Mouse (Mus musculus): ENCODE results near the gene Ttc25.

The Ttc25 gene

GRCm38 (mm10) chr11:100574708-100575483 lies 29.5 kb downstream of the Ttc25 start, which contains the start of gene Cnp:
Gene Cnp, plus strand, starts transcription at chr11:100574904.
- ChIA-PET POLR2A (interaction anchor here in 2 of 4 experiments (0.7 to 4.6 kb wide), 10 partner anchors 8 to 149 kb away, joined by 3 to 24 read pairs (median 4); partner anchors contain the start of gene Acly (in 1 of the 2)), CTCF (interaction anchor here in 1 of 4 experiments (0.6 kb wide), 1 partner anchor 260 kb away, joined by 3 read pairs; no protein-coding TSS in a partner anchor)

- ChIA-PET POLR2A (interaction anchor here in 2 of 4 experiments (0.7 to 4.6 kb wide), 14 partner anchors 9 to 253 kb away, joined by 3 to 24 read pairs (median 3); partner anchors contain the start of gene Acly (in 2 of the 2)), CTCF (interaction anchor here in 1 of 4 experiments (0.6 kb wide), 1 partner anchor 259 kb away, joined by 3 read pairs; no protein-coding TSS in a partner anchor)
Measured at GRCm38 (mm10) chr11:100575484-100575855, 30.1 kb downstream of the Ttc25 start.

GRCm38 (mm10) chr11:100576256-100576655 lies 30.8 kb downstream of the Ttc25 start:
- CTCF ChIA-PET = interaction anchor here in 2 of 4 experiments (0.6 to 1.2 kb wide), 4 partner anchors 70 to 200 kb away, joined by 3 to 4 read pairs (median 4); no protein-coding TSS in a partner anchor
- POLR2A ChIA-PET = interaction anchor here (0.6 to 4.6 kb wide), 35 partner anchors 10 to 595 kb away, joined by 3 to 24 read pairs (median 3); partner anchors contain the start of genes Acly (in 3 of the 4), Dnajc7 (in 1 of the 4), Eif1 (in 1 of the 4) and Hspb9 (in 1 of the 4)

DNA sequence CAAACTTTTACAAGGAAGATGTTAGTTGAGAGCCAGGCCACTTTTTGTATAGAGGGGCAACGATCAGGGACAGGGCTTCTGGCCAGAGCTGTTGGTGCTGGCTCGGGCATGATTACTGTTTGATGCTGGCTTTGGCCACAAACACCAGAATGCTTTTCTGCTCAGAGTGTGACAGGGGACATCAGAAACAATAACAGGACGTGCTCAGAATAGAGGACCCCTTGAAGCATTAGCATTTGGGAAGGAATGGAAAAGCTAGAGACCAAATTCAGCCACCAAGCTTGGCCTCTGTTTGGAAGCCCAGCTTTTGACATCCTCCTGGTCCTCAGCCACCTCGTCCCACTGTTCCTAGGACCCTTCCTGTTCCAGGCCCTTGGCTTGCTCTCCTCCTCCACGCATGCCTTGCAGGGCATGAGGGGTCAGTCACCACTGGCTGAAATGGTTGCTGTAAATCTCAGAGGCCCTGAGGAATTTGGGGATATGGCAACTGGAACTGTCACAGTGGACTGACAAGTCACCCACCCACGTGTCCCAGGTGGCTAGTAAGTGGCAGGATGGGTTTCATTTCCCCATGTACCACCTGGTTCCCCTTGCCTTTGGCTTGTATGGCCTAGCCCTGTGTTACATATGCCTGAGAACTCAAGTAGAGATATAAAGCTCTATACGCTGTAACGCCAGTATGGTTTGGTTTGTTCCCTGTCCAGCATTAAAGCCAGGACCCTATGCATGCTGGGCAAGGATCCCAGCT lies 32.6 kb downstream of the Ttc25 start:
- ChIA-PET POLR2A (interaction anchor here in 3 of 4 experiments (0.6 to 4.6 kb wide), 16 partner anchors 9 to 361 kb away, joined by 3 to 24 read pairs (median 3); partner anchors contain the start of genes Acly (in 2 of the 3), Hspb9 (in 1 of the 3), Jup (in 1 of the 3) and Kat2a (in 1 of the 3)), CTCF (interaction anchor here in 1 of 4 experiments (0.5 kb wide), 1 partner anchor 681 kb away, joined by 3 read pairs; no protein-coding TSS in a partner anchor)

GRCm38 (mm10) chr11:100579116-100579799 lies 33.9 kb downstream of the Ttc25 start:
- POLR2A ChIA-PET = interaction anchor here (0.6 to 4.6 kb wide), 15 partner anchors 12 to 133 kb away, joined by 3 to 24 read pairs (median 4); partner anchors contain the start of genes Acly (in 3 of the 4), Kat2a (in 1 of the 4) and Nkiras2 (in 1 of the 4)
- CTCF ChIA-PET = interaction anchor here in 1 of 4 experiments (1.4 kb wide), 1 partner anchor 116 kb away, joined by 5 read pairs; no protein-coding TSS in a partner anchor

DNA sequence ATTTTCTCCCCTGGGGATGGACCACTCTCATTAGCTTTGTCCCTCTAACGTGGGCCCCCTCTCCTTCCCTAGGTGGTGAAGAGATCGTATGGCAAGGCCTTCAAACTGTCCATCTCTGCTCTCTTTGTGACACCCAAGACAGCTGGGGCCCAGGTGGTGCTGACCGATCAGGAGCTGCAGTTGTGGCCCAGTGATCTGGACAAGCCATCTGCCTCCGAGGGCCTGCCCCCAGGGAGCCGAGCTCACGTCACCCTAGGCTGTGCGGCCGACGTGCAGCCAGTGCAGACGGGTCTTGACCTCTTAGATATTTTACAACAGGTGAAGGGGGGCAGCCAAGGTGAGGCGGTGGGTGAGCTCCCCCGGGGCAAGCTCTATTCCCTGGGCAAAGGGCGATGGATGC lies 34.9 kb downstream of the Ttc25 start:
- ChIA-PET POLR2A (interaction anchor here (0.6 to 5.4 kb wide), 17 partner anchors 12 to 260 kb away, joined by 3 to 49 read pairs (median 4); partner anchors contain the start of genes Acly (in 3 of the 4) and Nkiras2 (in 1 of the 4)), CTCF (interaction anchor here (0.6 to 2.1 kb wide), 5 partner anchors 24 to 121 kb away, joined by 3 to 7 read pairs (median 5); no protein-coding TSS in a partner anchor)

DNA sequence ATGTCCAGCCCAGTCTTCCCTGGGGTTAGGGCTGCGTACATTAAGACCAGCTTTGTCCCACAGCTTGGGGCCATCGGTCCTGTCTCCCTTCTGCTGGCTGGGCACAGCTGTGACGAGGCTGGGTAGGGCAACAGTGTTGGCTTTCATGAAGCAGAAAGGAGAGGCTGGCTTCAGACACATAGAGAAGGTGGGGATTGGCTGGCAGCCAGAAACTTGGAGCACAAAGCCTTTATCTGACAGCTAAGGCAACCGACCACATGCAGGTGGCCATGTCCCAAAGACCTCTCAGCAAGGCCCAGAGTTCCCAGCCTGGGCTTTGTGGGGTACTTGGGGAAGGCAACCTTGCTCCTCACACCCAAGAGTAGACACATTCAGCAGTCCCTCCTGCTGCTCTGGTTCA lies 36.3 kb downstream of the Ttc25 start:
- ChIA-PET POLR2A (interaction anchor here (0.5 to 5.4 kb wide), 16 partner anchors 9 to 214 kb away, joined by 3 to 49 read pairs (median 3); partner anchors contain the start of genes Acly (in 1 of the 4), Dnajc7 (in 1 of the 4) and Nkiras2 (in 1 of the 4)), CTCF (interaction anchor here in 2 of 4 experiments (1.6 to 2.1 kb wide), 2 partner anchors 30 to 113 kb away, joined by 5 to 6 read pairs; no protein-coding TSS in a partner anchor)

- CTCF ChIA-PET = interaction anchor here in 1 of 4 experiments (2.1 kb wide), 1 partner anchor 113 kb away, joined by 6 read pairs; no protein-coding TSS in a partner anchor
- POLR2A ChIA-PET = interaction anchor here (0.5 to 5.4 kb wide), 15 partner anchors 9 to 1105 kb away, joined by 3 to 49 read pairs (median 3); partner anchors contain the start of genes Dnajc7 (in 1 of the 4) and Nkiras2 (in 1 of the 4)
Measured at GRCm38 (mm10) chr11:100582413-100582812, 37.0 kb downstream of the Ttc25 start.

DNA sequence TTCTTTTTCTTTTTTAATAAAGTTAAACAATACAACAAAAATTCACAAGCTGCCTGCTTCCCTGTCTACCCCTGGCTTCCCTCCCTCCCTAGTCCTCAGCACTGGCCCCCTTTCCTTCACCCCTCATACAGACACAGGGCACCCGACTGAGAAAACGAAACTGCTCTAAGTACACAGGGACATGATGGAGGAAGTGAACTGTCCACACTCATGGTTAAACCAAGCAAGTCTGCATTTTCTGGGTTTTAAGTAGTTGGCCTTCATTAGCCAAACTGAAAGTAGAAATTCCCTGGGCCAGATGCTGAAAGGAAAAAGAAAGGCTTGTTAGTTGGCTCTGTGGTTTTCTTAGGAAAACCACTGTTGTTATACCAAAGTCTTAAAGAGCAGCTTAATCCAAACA lies 37.4 kb downstream of the Ttc25 start:
- ChIA-PET CTCF (no interaction called here), POLR2A (interaction anchor here (0.5 to 5.4 kb wide), 12 partner anchors 8 to 1104 kb away, joined by 3 to 49 read pairs (median 3); partner anchors contain the start of gene Acly (in 1 of the 4))

GRCm38 (mm10) chr11:100584561-100584961 lies 39.2 kb downstream of the Ttc25 start:
- ChIA-PET POLR2A (interaction anchor here in 1 of 4 experiments (5.4 kb wide), 1 partner anchor 8 kb away, joined by 49 read pairs; no protein-coding TSS in a partner anchor), CTCF (interaction anchor here in 1 of 4 experiments (0.6 kb wide), 1 partner anchor 128 kb away, joined by 3 read pairs; the partner anchor contains the start of gene Kat2a)

- POLR2A ChIA-PET = interaction anchor here in 2 of 4 experiments (0.6 to 5.4 kb wide), 5 partner anchors 8 to 202 kb away, joined by 3 to 49 read pairs (median 6); partner anchors contain the start of gene Acly (in 1 of the 2)
- CTCF ChIA-PET = interaction anchor here in 1 of 4 experiments (0.6 kb wide), 1 partner anchor 20 kb away, joined by 4 read pairs; no protein-coding TSS in a partner anchor
Measured at GRCm38 (mm10) chr11:100585148-100585547, 39.7 kb downstream of the Ttc25 start.

- ChIA-PET CTCF (interaction anchor here in 1 of 4 experiments (0.5 kb wide), 1 partner anchor 175 kb away, joined by 3 read pairs; no protein-coding TSS in a partner anchor), POLR2A (interaction anchor here in 2 of 4 experiments (0.6 to 7.2 kb wide), 3 partner anchors 12 to 23 kb away, joined by 3 to 34 read pairs (median 5); no protein-coding TSS in a partner anchor)
Measured at GRCm38 (mm10) chr11:100588462-100588861, 43.1 kb downstream of the Ttc25 start.

- POLR2A ChIA-PET = interaction anchor here (0.6 to 8.3 kb wide), 15 partner anchors 9 to 65 kb away, joined by 3 to 107 read pairs (median 3); partner anchors contain the start of genes Acly (in 1 of the 4), Dnajc7 (in 1 of the 4) and Nkiras2 (in 1 of the 4)
- CTCF ChIA-PET = interaction anchor here in 2 of 4 experiments (0.6 to 0.9 kb wide), 3 partner anchors 12 to 54 kb away, joined by 3 to 6 read pairs (median 3); no protein-coding TSS in a partner anchor
Measured at GRCm38 (mm10) chr11:100592346-100593046, 47.1 kb downstream of the Ttc25 start.

- CTCF ChIA-PET = interaction anchor here in 2 of 4 experiments (0.5 to 1.0 kb wide), 3 partner anchors 39 to 197 kb away, joined by 4 to 6 read pairs (median 5); partner anchors contain the start of genes Jup (in 1 of the 2) and Kat2a (in 1 of the 2)
Measured at GRCm38 (mm10) chr11:100594608-100595007, 49.2 kb downstream of the Ttc25 start.

GRCm38 (mm10) chr11:100595533-100595932 lies 50.1 kb downstream of the Ttc25 start:
- CTCF ChIA-PET = no interaction called here
- POLR2A ChIA-PET = interaction anchor here in 3 of 4 experiments (0.5 to 8.3 kb wide), 11 partner anchors 9 to 126 kb away, joined by 3 to 107 read pairs (median 5); partner anchors contain the start of genes Acly (in 1 of the 3) and Nkiras2 (in 1 of the 3)

More at GRCm38 (mm10) chr11:100594608-100595007, 49.2 kb downstream of the Ttc25 start:
- POLR2A ChIA-PET = interaction anchor here (0.6 to 8.3 kb wide), 15 partner anchors 9 to 212 kb away, joined by 3 to 107 read pairs (median 4); partner anchors contain the start of genes Acly (in 2 of the 4) and Nkiras2 (in 1 of the 4)

Data from embryonic stem cell, embryonic (primary cell).